Mouse (Mus musculus): Measurements from ENCODE around the gene Grm4.

DNA sequence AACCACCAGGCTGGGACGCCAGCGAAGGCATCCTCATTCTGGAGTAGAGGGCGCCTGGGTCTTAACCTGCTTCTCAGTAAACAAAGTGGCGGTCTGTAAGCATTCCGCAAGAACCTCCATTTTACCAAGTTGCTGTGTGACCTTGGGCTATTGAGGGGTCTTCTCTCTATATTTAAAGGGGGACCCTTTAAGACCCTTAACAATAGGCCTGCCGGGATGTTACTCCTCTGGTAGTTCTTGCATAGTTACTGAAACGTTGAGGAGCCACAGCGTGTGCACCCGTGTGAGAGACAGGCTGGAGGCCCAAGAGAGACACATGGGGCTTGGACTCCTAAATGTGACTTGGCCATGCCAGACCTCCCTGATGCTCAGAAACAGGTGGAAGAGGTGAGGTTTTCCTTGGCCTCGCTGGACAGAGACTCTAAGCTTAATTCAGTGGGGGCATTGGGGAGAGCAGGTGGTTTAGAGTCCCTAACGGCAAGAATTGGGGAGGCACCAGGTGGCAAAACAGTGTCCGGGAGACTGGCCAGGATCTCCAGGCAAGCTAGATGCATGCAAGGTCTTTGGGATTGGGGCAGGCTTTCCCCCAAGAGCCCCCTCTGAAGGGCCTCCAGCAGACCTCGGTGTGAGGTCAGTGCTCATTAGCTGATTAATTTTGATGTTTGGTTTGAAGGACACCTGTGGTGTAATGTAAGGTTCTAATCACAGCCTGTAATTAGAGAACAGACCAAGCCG lies 36.9 kb upstream of the Grm4 start:
- TF ChIP-seq CTCF (IDR thresholded peaks at IDR 0.05; ENCODE audit: low read depth): no peak
- no peak for TF ChIP-seq EP300 (optimal IDR thresholded peaks at IDR 0.05)

All from stomach, postnatal 0 days (tissue).